Mouse (Mus musculus) kidney, adult 9 months (tissue): ENCODE measurements at regions not wholly inside any gene's neighbourhood (a gene's known extent, or its start where the extent isn't known, plus 50 kb on each side); places are given as distances from the start of the nearest gene placed in this dataset.

ENCODE experiments used
- DNase-seq: peaks from one replicate; pipeline ENCODE4 v3.0.0; 2022

GRCm38 (mm10) chr2:96234613-96235012, 83.4 kb upstream of the Lrrc4c start:
- peak; percentile 17 for DNase-seq

- DNase-seq: no peak
These were observed 78.7 kb upstream of the Lrrc4c start for GRCm38 (mm10) chr2:96239246-96239645.

GRCm38 (mm10) chr2:96240543-96241090, 77.4 kb upstream of the Lrrc4c start:
- DNase-seq: no peak

GRCm38 (mm10) chr2:96253661-96254060, 64.3 kb upstream of the Lrrc4c start:
- DNase-seq: no peak

- peak; percentile 75 for DNase-seq
These were observed 61.5 kb upstream of the Lrrc4c start for GRCm38 (mm10) chr2:96256491-96256890.
